Mouse (Mus musculus): ENCODE measurements around the gene Ptprn2.

Ptprn2 gene

GRCm38 (mm10) chr12:117049829-117050228 lies 564.3 kb downstream of the Ptprn2 start:
- no peak for DNase-seq (ENCODE audit: low spot score in 2 of 2)

- no peak for DNase-seq (ENCODE audit: low spot score in 2 of 2)
These were observed 567.8 kb downstream of the Ptprn2 start for GRCm38 (mm10) chr12:117053223-117053850.

- DNase-seq (ENCODE audit: low spot score in 2 of 2): peak; percentile 58 to 61
These were observed 568.6 kb downstream of the Ptprn2 start for GRCm38 (mm10) chr12:117053851-117054769.

GRCm38 (mm10) chr12:117054925-117055570 lies 569.5 kb downstream of the Ptprn2 start:
- DNase-seq (ENCODE audit: low spot score in 2 of 2): no peak

GRCm38 (mm10) chr12:117058184-117058958 lies 572.9 kb downstream of the Ptprn2 start:
- no peak for DNase-seq (ENCODE audit: low spot score in 2 of 2)

- DNase-seq (ENCODE audit: low spot score in 2 of 2): no peak
These were observed 573.5 kb downstream of the Ptprn2 start for GRCm38 (mm10) chr12:117058975-117059374.

GRCm38 (mm10) chr12:117077664-117078063 lies 592.1 kb downstream of the Ptprn2 start:
- DNase-seq (ENCODE audit: low spot score in 2 of 2): no peak

- peak; percentile 46 to 59 for DNase-seq (ENCODE audit: low spot score in 2 of 2)
These were observed 593.4 kb downstream of the Ptprn2 start for GRCm38 (mm10) chr12:117078945-117079344.

GRCm38 (mm10) chr12:117079724-117080123 lies 594.2 kb downstream of the Ptprn2 start:
- no peak for DNase-seq (ENCODE audit: low spot score in 2 of 2)

- no peak for DNase-seq (ENCODE audit: low spot score in 2 of 2)
These were observed 598.6 kb downstream of the Ptprn2 start for GRCm38 (mm10) chr12:117083856-117084701.

GRCm38 (mm10) chr12:117084702-117085409 lies 599.3 kb downstream of the Ptprn2 start:
- no peak for DNase-seq (ENCODE audit: low spot score in 2 of 2)

- peak in 1 of 2 experiments; percentile 16 for DNase-seq (ENCODE audit: low spot score in 2 of 2)
These were observed 600.3 kb downstream of the Ptprn2 start for GRCm38 (mm10) chr12:117085661-117086335.

- no peak for DNase-seq (ENCODE audit: low spot score in 2 of 2)
These were observed 607.0 kb downstream of the Ptprn2 start for GRCm38 (mm10) chr12:117092345-117093107.

GRCm38 (mm10) chr12:117095941-117096340 lies 610.4 kb downstream of the Ptprn2 start:
- DNase-seq (ENCODE audit: low spot score in 2 of 2): no peak

GRCm38 (mm10) chr12:117098295-117098694 lies 612.8 kb downstream of the Ptprn2 start:
- no peak for DNase-seq (ENCODE audit: low spot score in 2 of 2)

GRCm38 (mm10) chr12:117106696-117107095 lies 621.2 kb downstream of the Ptprn2 start:
- no peak for DNase-seq (ENCODE audit: low spot score in 2 of 2)

GRCm38 (mm10) chr12:117107143-117107616 lies 621.7 kb downstream of the Ptprn2 start:
- peak; percentile 44 to 66 for DNase-seq (ENCODE audit: low spot score in 2 of 2)

- no peak for DNase-seq (ENCODE audit: low spot score in 2 of 2)
These were observed 629.8 kb downstream of the Ptprn2 start for GRCm38 (mm10) chr12:117115254-117115865.

Measured in right cerebral cortex, adult 2 months (tissue).